Mouse (Mus musculus) bone marrow, adult 2 months (tissue): ENCODE data around the gene Ids. TPM values are rescaled to one million over a fixed set of nuclear protein-coding genes. Genes with fewer than 3 reads are reported as not detected.

Experiments used
- H3K27ac ChIP-seq: fragments of 200-500 bp; 2 replicates; pipeline ENCODE4 v1.5.1; 2012; ENCODE audit warnings: low read depth, mild to moderate bottlenecking, control low read depth, inconsistent platforms, low read length; ENCODE audit not compliant: control insufficient read depth, poor library complexity, insufficient read depth
- H3K4me1 ChIP-seq: fragments of 200-500 bp; 2 replicates; pipeline ENCODE4 v1.6.1; 2011; ENCODE audit warnings: low read length; ENCODE audit not compliant: control insufficient read depth, insufficient read depth
- H3K4me3 ChIP-seq: fragments of 200-500 bp; replicated peaks from 2 replicates; pipeline ENCODE3; 2011; ENCODE audit warnings: mild to moderate bottlenecking, low read depth, low read length, control low read depth; ENCODE audit not compliant: control insufficient read depth
- CTCF ChIP-seq: fragments of 200-500 bp; IDR thresholded peaks from 2 replicates; pipeline ENCODE4 v1.5.1; 2011; ENCODE audit warnings: low read length, control low read depth; ENCODE audit not compliant: control insufficient read depth, insufficient read depth
- POLR2A ChIP-seq: fragments of 200-500 bp; IDR thresholded peaks from 2 replicates; pipeline ENCODE4 v1.6.1; 2011; ENCODE audit warnings: low read depth, mild to moderate bottlenecking, control low read depth, low read length, borderline replicate concordance; ENCODE audit not compliant: control insufficient read depth
- WGBS: fragments of 180-500 bp; shearing (Covaris S2); methylation state at CpG from one replicate; pipeline ENCODE4 v1.1.7; 2018; 5-methylcytosine and 5-hydroxymethylcytosine counted together
- polyA plus RNA-seq: library from polyadenylated mRNA; stranded (reverse); fragments of >200 nt; gene quantifications from 2 replicates; pipeline ENCODE4 v1.2.4, GENCODE M21; 2011; ENCODE audit warnings: low replicate concordance; ENCODE audit not compliant: missing spikeins, insufficient read depth, insufficient read length

The Ids gene
- polyA plus RNA-seq, 1 experiment: 5.8 TPM

GRCm38 (mm10) chrX:70363446-70363845 is 1.4 kb downstream of the Ids start:
- no peaks in the 10 kb centered on the region; the same call in 1 of the 2 replicates for H3K4me1 ChIP-seq
- no peak for TF ChIP-seq CTCF
- no peak for TF ChIP-seq POLR2A
- 42% methylated on average over 5 of the region's 5 CpGs for WGBS
- H3K4me3 ChIP-seq: no peak overlapping the region
- no peak overlapping the region for H3K27ac ChIP-seq

GRCm38 (mm10) chrX:70362985-70363384 is 1.9 kb downstream of the Ids start:
- no peak for TF ChIP-seq CTCF
- no peak for TF ChIP-seq POLR2A
- no peaks in the 10 kb centered on the region; the same call in 1 of the 2 replicates for H3K4me1 ChIP-seq
- H3K4me3 ChIP-seq: no peak overlapping the region
- 81% methylated on average over 7 of the region's 7 CpGs for WGBS
- H3K27ac ChIP-seq: no peak overlapping the region

GRCm38 (mm10) chrX:70330202-70330843 is 34.6 kb downstream of the Ids start:
- H3K4me3 ChIP-seq: no peak overlapping the region
- H3K4me1 ChIP-seq: no peaks in the 10 kb centered on the region
- WGBS: 10% methylated on average over 6 of the region's 6 CpGs

GRCm38 (mm10) chrX:70328530-70329143 is 36.2 kb downstream of the Ids start:
- WGBS: 68% methylated on average over 2 of the region's 2 CpGs
- no peak overlapping the region for H3K27ac ChIP-seq
- H3K4me1 ChIP-seq: no peaks in the 10 kb centered on the region
- H3K4me3 ChIP-seq: no peak overlapping the region
- TF ChIP-seq POLR2A: no peak
- TF ChIP-seq CTCF: no peak

More at GRCm38 (mm10) chrX:70330202-70330843, 34.6 kb downstream of the Ids start:
- no peak overlapping the region for H3K27ac ChIP-seq
- TF ChIP-seq POLR2A (no peak), CTCF (peak; percentile 45)

GRCm38 (mm10) chrX:70327656-70328055 is 37.2 kb downstream of the Ids start:
- TF ChIP-seq POLR2A: no peak
- no peak for TF ChIP-seq CTCF
- H3K4me1 ChIP-seq: no peaks in the 10 kb centered on the region
- 63% methylated on average over 1 of the region's 1 CpGs for WGBS
- no peak overlapping the region for H3K4me3 ChIP-seq
- H3K27ac ChIP-seq: no peak overlapping the region

- no peaks in the 10 kb centered on the region for H3K4me1 ChIP-seq
- 17% methylated on average over 2 of the region's 2 CpGs for WGBS
- no peak overlapping the region for H3K27ac ChIP-seq
- no peak for TF ChIP-seq POLR2A
- no peak overlapping the region for H3K4me3 ChIP-seq
Observed at GRCm38 (mm10) chrX:70319254-70319653, 45.6 kb downstream of the Ids start.

- TF ChIP-seq CTCF: no peak
- TF ChIP-seq POLR2A: no peak
- no peak overlapping the region for H3K4me3 ChIP-seq
- WGBS: 73% methylated on average over 3 of the region's 3 CpGs
Observed at GRCm38 (mm10) chrX:70314949-70315641, 49.8 kb downstream of the Ids start.

More at GRCm38 (mm10) chrX:70314949-70315641, 49.8 kb downstream of the Ids start:
- Histone ChIP-seq H3K27ac (no peak overlapping the region), H3K4me1 (no peaks in the 10 kb centered on the region)

Other genes with a start within 250 kb of the Ids start
- gene 1110012L19Rik, start 20.8 kb upstream of the Ids start, polyA plus RNA-seq: 9.0 and 9.3 TPM in 2 replicates
- gene Tmem185a, start 112.1 kb upstream of the Ids start, polyA plus RNA-seq: 1.2 and 9.9 TPM in 2 replicates